Mouse (Mus musculus) midbrain, embryonic 12.5 days (tissue): ENCODE results near the gene Ap4e1. TPM values are rescaled to one million over a fixed set of nuclear protein-coding genes. Genes with fewer than 3 reads are reported as not detected.

Experiments used
- ATAC-seq: fragments of 200-750 bp; cut with Nextera tagmentation; 2 replicates; pipeline ENCODE4 v1.8.0; 2017; ENCODE audit warnings: low read depth, moderate TSS enrichment, moderate library complexity; ENCODE audit not compliant: low FRiP score
- H3K27ac ChIP-seq: fragments of 300-500 bp; sonication (generic); replicated peaks from 2 replicates; pipeline ENCODE4 v1.5.1; 2016; ENCODE audit warnings: mild to moderate bottlenecking
- H3K27me3 ChIP-seq: fragments of 300-500 bp; sonication (generic); 2 replicates; pipeline ENCODE4 v1.6.1; 2016; ENCODE audit warnings: mild to moderate bottlenecking
- H3K36me3 ChIP-seq: fragments of 300-500 bp; sonication (generic); 2 replicates; pipeline ENCODE4 v1.6.1; 2016
- H3K4me1 ChIP-seq: fragments of 300-500 bp; sonication (generic); 2 replicates; pipeline ENCODE4 v1.6.1; 2016
- H3K4me2 ChIP-seq: fragments of 300-500 bp; sonication (generic); replicated peaks from 2 replicates; pipeline ENCODE4 v1.6.1; 2016; ENCODE audit warnings: mild to moderate bottlenecking, moderate library complexity
- H3K4me3 ChIP-seq: fragments of 300-500 bp; sonication (generic); 2 replicates; pipeline ENCODE4 v1.5.1; 2016; ENCODE audit warnings: mild to moderate bottlenecking
- H3K9ac ChIP-seq: fragments of 300-500 bp; sonication (generic); replicated peaks from 2 replicates; pipeline ENCODE4 v1.6.1; 2016; ENCODE audit warnings: mild to moderate bottlenecking, moderate library complexity
- H3K9me3 ChIP-seq: fragments of 300-500 bp; sonication (generic); 2 replicates; pipeline ENCODE4 v1.6.1; 2016; ENCODE audit warnings: mild to moderate bottlenecking
- WGBS: fragments of 180-500 bp; shearing (Covaris S2); methylation state at CpG from one replicate; pipeline ENCODE4 v1.1.7; 2016; 5-methylcytosine and 5-hydroxymethylcytosine counted together
- polyA plus RNA-seq: library from polyadenylated mRNA; unstranded; fragments of >200 nt; fragmentation: Nextera tagmentation; extraction: Ambion mirVana; gene quantifications from 2 replicates; pipeline ENCODE4 v1.2.1, GENCODE M21; 2016

The Ap4e1 gene
- polyA plus RNA-seq, result 15.2 and 15.5 TPM in 2 replicates

DNA sequence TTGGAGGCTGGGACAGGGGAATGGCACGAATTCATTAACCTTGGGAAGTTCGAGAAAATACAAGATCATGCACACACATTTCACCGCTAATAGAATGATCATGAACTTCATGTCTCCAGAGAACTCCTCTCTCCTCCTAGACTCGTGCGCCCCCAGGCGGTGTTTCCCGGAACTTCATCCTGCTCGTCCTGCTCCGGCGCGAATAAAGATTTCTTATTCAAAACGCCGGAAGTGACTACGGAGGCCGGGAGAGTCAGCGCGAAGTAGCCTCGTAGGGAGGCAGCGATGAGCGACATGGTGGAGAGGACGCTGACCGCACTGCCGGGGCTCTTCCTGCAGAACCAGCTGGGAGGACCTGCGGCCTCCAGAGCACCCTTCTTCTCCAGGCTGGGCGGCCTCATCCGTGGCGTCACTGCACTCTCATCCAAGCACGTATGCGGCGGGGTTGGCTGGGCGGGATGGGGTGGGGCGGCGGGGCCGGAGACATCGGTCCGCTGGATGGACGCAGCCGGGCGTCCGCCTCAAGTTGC is at the start of gene Ap4e1:
Gene Ap4e1, plus strand, starts transcription at position 249 of the 530 bp plus-strand sequence.
- Histone ChIP-seq H3K4me1 (peaks cover 10% of the 10 kb centered on the region), H3K4me3 (peak within 1 kb of the TSS; percentile 78), H3K36me3 (peaks cover 20% of the 10 kb centered on the region), H3K4me2 (peak within 1 kb of the TSS; percentile 75), H3K27ac (peak within 1 kb of the TSS; percentile 66), H3K9me3 (no peaks in the 10 kb centered on the region), H3K27me3 (no peaks in the 10 kb centered on the region), H3K9ac (peak within 1 kb of the TSS; percentile 84)
- peak; percentile 94 for ATAC-seq
- WGBS, result under 1% methylated on average over 40 of the region's 40 CpGs

GRCm38 (mm10) chr2:126961696-126962095 is 46.8 kb upstream of the Ap4e1 start:
- ATAC-seq, result no peak
- Histone ChIP-seq H3K9ac (no peak overlapping the region), H3K27me3 (no peaks in the 10 kb centered on the region), H3K36me3 (no peaks in the 10 kb centered on the region), H3K9me3 (no peaks in the 10 kb centered on the region), H3K27ac (no peak overlapping the region), H3K4me3 (no peak overlapping the region), H3K4me2 (no peak overlapping the region), H3K4me1 (no peaks in the 10 kb centered on the region)
- 75% methylated on average over 2 of the region's 2 CpGs for WGBS

GRCm38 (mm10) chr2:126977428-126977827 is 31.1 kb upstream of the Ap4e1 start:
- no peak for ATAC-seq
- 78% methylated on average over 6 of the region's 6 CpGs for WGBS
- no peak overlapping the region for H3K27ac ChIP-seq
- H3K4me1 ChIP-seq, result no peaks in the 10 kb centered on the region
- no peaks in the 10 kb centered on the region for H3K9me3 ChIP-seq
- H3K27me3 ChIP-seq, result no peaks in the 10 kb centered on the region
- no peaks in the 10 kb centered on the region for H3K36me3 ChIP-seq
- H3K4me2 ChIP-seq, result no peak overlapping the region
- H3K9ac ChIP-seq, result no peak overlapping the region
- no peak overlapping the region for H3K4me3 ChIP-seq

DNA sequence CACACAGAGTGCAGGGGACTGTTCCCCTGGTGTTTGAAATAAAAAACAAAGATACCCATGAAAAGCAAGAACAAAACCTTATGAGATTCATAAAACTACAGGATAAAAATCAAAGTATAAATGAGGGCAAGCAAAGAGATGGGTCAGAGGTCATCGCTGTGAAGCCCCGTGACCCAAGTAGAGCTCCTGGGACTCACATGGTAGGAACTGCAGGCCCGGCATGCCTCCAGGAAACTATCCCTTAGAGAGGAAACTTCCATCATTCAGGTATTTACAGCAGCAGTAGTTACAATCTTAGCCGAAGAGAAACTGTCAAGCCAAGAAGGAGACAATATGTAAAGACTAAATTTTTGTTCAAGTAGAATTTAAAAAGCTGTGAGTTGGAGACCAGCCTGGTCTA is 25.3 kb upstream of the Ap4e1 start:
- ATAC-seq, result no peak
- no peak overlapping the region for H3K27ac ChIP-seq
- H3K36me3 ChIP-seq, result no peaks in the 10 kb centered on the region
- H3K27me3 ChIP-seq, result no peaks in the 10 kb centered on the region
- no peaks in the 10 kb centered on the region for H3K9me3 ChIP-seq
- H3K4me1 ChIP-seq, result no peaks in the 10 kb centered on the region
- H3K4me3 ChIP-seq, result no peak overlapping the region
- 88% methylated on average over 4 of the region's 4 CpGs for WGBS
- no peak overlapping the region for H3K4me2 ChIP-seq
- no peak overlapping the region for H3K9ac ChIP-seq

- no peaks in the 10 kb centered on the region for H3K36me3 ChIP-seq
- no peak overlapping the region for H3K9ac ChIP-seq
- no peak overlapping the region for H3K27ac ChIP-seq
- 85% methylated on average over 6 of the region's 6 CpGs for WGBS
- no peaks in the 10 kb centered on the region for H3K4me1 ChIP-seq
- no peak for ATAC-seq
- no peak overlapping the region for H3K4me3 ChIP-seq
- H3K4me2 ChIP-seq, result no peak overlapping the region
- H3K27me3 ChIP-seq, result no peaks in the 10 kb centered on the region
- H3K9me3 ChIP-seq, result no peaks in the 10 kb centered on the region
Observed at GRCm38 (mm10) chr2:126989919-126990318, 18.6 kb upstream of the Ap4e1 start.

DNA sequence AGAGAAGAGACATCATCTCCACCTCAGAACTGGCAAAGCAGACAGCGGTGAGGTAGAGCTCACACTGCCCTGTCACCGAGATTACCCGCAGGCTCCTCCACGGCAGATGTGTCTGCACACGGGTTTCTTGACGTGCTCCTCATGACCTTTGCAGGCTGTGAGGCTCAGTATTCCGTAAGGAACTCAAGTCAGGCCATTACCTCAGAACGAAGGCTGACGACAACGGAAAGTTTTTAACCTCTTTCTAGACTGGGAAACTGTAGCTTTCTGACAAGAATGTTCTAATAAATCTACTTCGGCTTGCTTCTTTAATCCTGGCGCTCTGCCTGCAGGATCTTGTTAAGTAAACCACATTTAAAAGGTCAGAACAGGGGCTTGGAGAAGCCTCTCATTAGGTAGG is 15.8 kb upstream of the Ap4e1 start:
- ATAC-seq, result no peak
- Histone ChIP-seq H3K36me3 (no peaks in the 10 kb centered on the region), H3K9me3 (no peaks in the 10 kb centered on the region), H3K4me1 (no peaks in the 10 kb centered on the region), H3K4me3 (no peak overlapping the region), H3K4me2 (no peak overlapping the region), H3K27ac (no peak overlapping the region), H3K27me3 (no peaks in the 10 kb centered on the region), H3K9ac (no peak overlapping the region)
- 78% methylated on average over 12 of the region's 12 CpGs for WGBS

GRCm38 (mm10) chr2:126994384-126995166 is 13.9 kb upstream of the Ap4e1 start:
- no peak overlapping the region for H3K4me3 ChIP-seq
- 89% methylated on average over 6 of the region's 6 CpGs for WGBS
- no peaks in the 10 kb centered on the region for H3K4me1 ChIP-seq
- H3K4me2 ChIP-seq, result no peak overlapping the region
- no peak overlapping the region for H3K9ac ChIP-seq
- no peaks in the 10 kb centered on the region for H3K36me3 ChIP-seq
- H3K27ac ChIP-seq, result no peak overlapping the region
- ATAC-seq, result no peak
- H3K27me3 ChIP-seq, result no peaks in the 10 kb centered on the region
- H3K9me3 ChIP-seq, result no peaks in the 10 kb centered on the region

DNA sequence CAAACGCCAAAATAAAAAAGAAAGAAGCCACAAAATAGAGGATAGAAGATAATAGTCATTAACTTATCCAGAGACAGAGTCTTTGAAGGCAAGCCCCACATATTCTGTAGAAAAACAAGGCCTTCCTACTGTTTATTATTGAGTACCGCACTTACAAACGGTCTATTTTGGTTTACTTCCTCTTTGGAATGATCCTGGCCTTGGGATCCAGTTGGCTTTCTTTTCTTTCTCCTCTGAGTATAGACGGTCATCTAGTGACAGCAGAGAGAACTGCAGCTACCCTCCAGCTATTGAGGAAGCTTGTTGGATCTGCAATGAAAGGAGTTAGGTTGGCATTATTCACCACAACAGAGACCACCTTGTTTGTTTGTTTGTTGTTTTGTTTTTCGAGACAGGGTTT is 11.8 kb upstream of the Ap4e1 start:
- H3K27ac ChIP-seq, result no peak overlapping the region
- ATAC-seq, result no peak
- WGBS, result 29% methylated on average over 5 of the region's 5 CpGs
- no peak overlapping the region for H3K4me3 ChIP-seq
- H3K36me3 ChIP-seq, result no peaks in the 10 kb centered on the region
- H3K9ac ChIP-seq, result no peak overlapping the region
- H3K27me3 ChIP-seq, result no peaks in the 10 kb centered on the region
- no peaks in the 10 kb centered on the region for H3K4me1 ChIP-seq
- H3K9me3 ChIP-seq, result no peaks in the 10 kb centered on the region
- 0 out of 2 replicates have a peak overlapping the region, but pooled peaks have one; percentile 19 for H3K4me2 ChIP-seq

- no peak overlapping the region for H3K4me3 ChIP-seq
- H3K9me3 ChIP-seq, result no peaks in the 10 kb centered on the region
- WGBS, result 50% methylated on average over 7 of the region's 7 CpGs
- H3K27me3 ChIP-seq, result no peaks in the 10 kb centered on the region
- no peak for ATAC-seq
- H3K27ac ChIP-seq, result no peak overlapping the region
- no peak overlapping the region for H3K4me2 ChIP-seq
- H3K9ac ChIP-seq, result no peak overlapping the region
- no peaks in the 10 kb centered on the region for H3K4me1 ChIP-seq
- H3K36me3 ChIP-seq, result no peaks in the 10 kb centered on the region
Observed at GRCm38 (mm10) chr2:126998219-126998618, 10.3 kb upstream of the Ap4e1 start.

- ATAC-seq, result no peak
- Histone ChIP-seq H3K4me2 (no peak overlapping the region), H3K36me3 (no peaks in the 10 kb centered on the region), H3K27me3 (no peaks in the 10 kb centered on the region), H3K27ac (no peak overlapping the region), H3K9me3 (no peaks in the 10 kb centered on the region), H3K4me1 (no peaks in the 10 kb centered on the region), H3K4me3 (no peak overlapping the region), H3K9ac (no peak overlapping the region)
- WGBS, result 76% methylated on average over 8 of the region's 8 CpGs
Observed at GRCm38 (mm10) chr2:127000406-127001324, 7.9 kb upstream of the Ap4e1 start.

DNA sequence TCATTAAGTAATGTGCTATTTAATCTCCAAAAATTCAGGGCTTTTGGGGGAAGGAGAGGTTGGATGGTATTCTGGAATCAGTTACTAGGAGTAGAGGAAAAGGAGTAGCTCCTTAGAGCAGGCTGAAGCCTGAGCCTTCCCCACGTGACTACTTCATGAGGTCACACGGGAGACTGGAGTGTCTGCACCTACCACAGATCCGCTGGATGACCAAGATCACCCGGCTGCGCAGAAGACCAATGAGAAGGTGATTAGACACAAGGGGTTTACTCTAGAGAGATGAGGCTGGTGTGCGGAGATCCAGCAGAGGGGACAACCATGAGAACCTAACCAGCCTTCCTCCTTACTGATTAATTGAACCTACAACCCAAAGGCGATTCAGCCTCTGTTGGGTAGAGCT is 4.5 kb upstream of the Ap4e1 start:
- Histone ChIP-seq H3K4me1 (no peaks in the 10 kb centered on the region), H3K4me2 (no peak overlapping the region), H3K9me3 (no peaks in the 10 kb centered on the region), H3K27me3 (no peaks in the 10 kb centered on the region), H3K36me3 (no peaks in the 10 kb centered on the region), H3K4me3 (no peak overlapping the region), H3K27ac (no peak overlapping the region), H3K9ac (no peak overlapping the region)
- 86% methylated on average over 7 of the region's 7 CpGs for WGBS
- no peak for ATAC-seq
